ENCODE assay signal across 8 mouse cellular contexts in genomic region chr7:128744684-128745485, GRCm38 (mm10). TPM values are rescaled to one million over a fixed set of nuclear protein-coding genes. Genes with fewer than 3 reads are reported as not detected.
DNase-seq lines count a peak whose midpoint lies in the region; ATAC-seq lines count a peak whose summit lies in the region.

Sec23ip (plus strand) TSS chr7:128744943.

- under 1% methylated on average over 55 of the region's 55 CpGs for WGBS in hindbrain, embryonic 15.5 days

- H3K4me1 ChIP-seq in hindbrain, embryonic 15.5 days (replicated peaks) = peaks cover 43% of the 10 kb centered on the region

- no peaks in the 10 kb centered on the region; the same call in 1 of the 2 replicates for H3K27me3 ChIP-seq in hindbrain, embryonic 15.5 days

- peak; percentile 92 for ATAC-seq in hindbrain, embryonic 15.5 days (ENCODE audit: low FRiP score, low read depth)

- H3K27ac ChIP-seq in hindbrain, embryonic 15.5 days (replicated peaks) = peak within 1 kb of the TSS; percentile 79

- H3K9ac ChIP-seq in hindbrain, embryonic 15.5 days = peak within 1 kb of the TSS; percentile 85

- peak; percentile 98 for DNase-seq in T-cell, adult 2 months (ENCODE audit: low spot score)
- peak; percentile 97 to 99 for DNase-seq in cerebellum, postnatal 36 days
- peak; percentile 98 to 99 for DNase-seq in frontal cortex, postnatal 36 days (ENCODE audit: low spot score in 2 of 2)
- DNase-seq in left cerebral cortex, adult 11 months (ENCODE audit: low spot score) = peak; percentile 98
- DNase-seq in lung, postnatal 4 days = peak; percentile 98 to 99
- peak; percentile 97 for DNase-seq in retina, postnatal 7 days (ENCODE audit: low read depth, low spot score)
- DNase-seq in urinary bladder, adult 2 months (ENCODE audit: low spot score) = peak; percentile 93

- peak within 1 kb of the TSS; percentile 85 for H3K4me3 ChIP-seq in hindbrain, embryonic 15.5 days

- no peaks in the 10 kb centered on the region for H3K9me3 ChIP-seq in hindbrain, embryonic 15.5 days

- H3K4me2 ChIP-seq in hindbrain, embryonic 15.5 days = peak within 1 kb of the TSS; percentile 89

- H3K36me3 ChIP-seq in hindbrain, embryonic 15.5 days = no peaks in the 10 kb centered on the region

RNA-seq across cellular contexts. Expression of gene Sec23ip, which starts in this region (rescaled TPM):
- polyA plus RNA-seq in hindbrain, embryonic 15.5 days (2015; fragmentation: Nextera tagmentation; extraction: Ambion mirVana) = 34.6 and 35.1 TPM in 2 replicates
- 17.8 and 19.7 TPM in 2 replicates for polyA plus RNA-seq in urinary bladder, adult 2 months (2012; rRNA removed)

Comparison
In these comparisons a context has a peak if more than half of its experiments do, and no peak if none do; other contexts are left out.
1. Peak in every context shown above with its lines: DNase-seq, ATAC-seq, H3K4me3 ChIP-seq and H3K27ac ChIP-seq.